In genomic region chr14:46785247-46785646, GRCm38 (mm10) we compare ENCODE assay signal across 16 mouse cellular contexts.
"Had no signal": no experiment of that assay in that cellular context is flagged by ENCODE, and none has a peak within 500 bp of the region (broad histone marks: within the 10 kb centered on the region; RNA-seq: fewer than 3 reads in every experiment).

No protein-coding gene starts in this region.

- DNase-seq: retina, postnatal 1 day; right cerebral cortex, adult 18-20 months; right cerebral cortex, postnatal 14 days; right cerebral cortex, postnatal 25 days; right cerebral cortex, postnatal 4 days; thymus, adult 18-20 months; thymus, adult 2 months; thymus, postnatal 14 days; thymus, postnatal 25 days; thymus, postnatal 36 days; thymus, postnatal 4 days had no signal

- H3K27ac ChIP-seq: neural tube, embryonic 12.5 days; neural tube, embryonic 13.5 days; neural tube, embryonic 15.5 days; stomach, embryonic 15.5 days; stomach, postnatal 0 days had no signal

- H3K27me3 ChIP-seq: neural tube, embryonic 12.5 days; neural tube, embryonic 13.5 days; neural tube, embryonic 15.5 days; stomach, embryonic 15.5 days had no signal

- H3K9me3 ChIP-seq: neural tube, embryonic 12.5 days; neural tube, embryonic 13.5 days; neural tube, embryonic 15.5 days; stomach, embryonic 15.5 days had no signal

- H3K4me3 ChIP-seq: neural tube, embryonic 12.5 days; neural tube, embryonic 13.5 days; neural tube, embryonic 15.5 days; stomach, embryonic 15.5 days had no signal

- H3K4me2 ChIP-seq: neural tube, embryonic 12.5 days; neural tube, embryonic 13.5 days; neural tube, embryonic 15.5 days; stomach, embryonic 15.5 days had no signal

- H3K9ac ChIP-seq: neural tube, embryonic 12.5 days; neural tube, embryonic 15.5 days; stomach, embryonic 15.5 days had no signal
